Mouse (Mus musculus): ENCODE data around the gene Ankrd34a. TPM values are rescaled to one million over a fixed set of nuclear protein-coding genes. Genes with fewer than 3 reads are reported as not detected.

Gene Ankrd34a
- polyA plus RNA-seq, 1 experiment, result 0.23 TPM

GRCm38 (mm10) chr3:96558159-96558558 is 38.3 kb upstream of the Ankrd34a start:
- Histone ChIP-seq H3K4me3 (ENCODE audit: insufficient read depth, low read depth, low read length) (peak overlapping the region; percentile 72), H3K36me3 (ENCODE audit: control insufficient read depth, insufficient read depth, low read length) (peaks cover 28% of the 10 kb centered on the region), H3K27ac (ENCODE audit: insufficient read depth, low read depth, low read length) (peak overlapping the region; percentile 98), H3K27me3 (replicated peaks; ENCODE audit: control insufficient read depth, insufficient read depth, low read length) (no peaks in the 10 kb centered on the region), H3K4me1 (ENCODE audit: control insufficient read depth, insufficient read depth, low read length) (peaks cover 15% of the 10 kb centered on the region; the same call in 1 of the 2 replicates)
- WGBS, result under 1% methylated on average over 17 of the region's 17 CpGs
- TF ChIP-seq POLR2A (IDR thresholded peaks at IDR 0.05; ENCODE audit: low read depth, low read length) (no peak), CTCF (conservative IDR thresholded peaks at IDR 0.05; ENCODE audit: insufficient read depth, insufficient read length, low read depth, low read length) (no peak)
- peak; percentile 63 for DNase-seq

DNA sequence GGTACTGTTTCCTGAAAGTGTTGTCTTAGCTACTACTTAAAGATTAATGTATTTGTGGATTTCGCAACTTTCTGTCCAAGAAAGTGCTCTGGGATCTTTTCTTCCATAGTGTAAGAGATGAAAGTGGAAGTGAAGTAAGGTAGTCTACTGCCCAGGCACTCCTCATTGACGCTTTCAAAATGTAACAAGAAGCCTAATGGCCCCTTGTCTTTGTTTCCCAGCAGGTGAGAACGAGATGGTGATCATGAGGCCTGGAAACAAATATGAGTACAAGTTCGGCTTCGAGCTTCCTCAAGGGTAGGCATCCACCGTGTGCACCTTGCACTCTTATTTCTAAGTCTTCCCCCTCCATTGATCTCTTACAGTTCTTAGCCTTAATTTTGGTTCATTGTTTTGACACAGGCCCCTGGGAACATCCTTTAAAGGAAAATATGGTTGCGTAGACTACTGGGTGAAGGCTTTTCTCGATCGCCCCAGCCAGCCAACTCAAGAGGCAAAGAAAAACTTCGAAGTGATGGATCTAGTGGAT is 37.7 kb upstream of the Ankrd34a start:
- peak; percentile 31 for DNase-seq
- peaks cover 18% of the 10 kb centered on the region; the same call in 1 of the 2 replicates for H3K4me1 ChIP-seq (ENCODE audit: control insufficient read depth, insufficient read depth, low read length)
- WGBS, result 14% methylated on average over 10 of the region's 10 CpGs
- no peak for TF ChIP-seq POLR2A (IDR thresholded peaks at IDR 0.05; ENCODE audit: low read depth, low read length)
- TF ChIP-seq CTCF (conservative IDR thresholded peaks at IDR 0.05; ENCODE audit: insufficient read depth, insufficient read length, low read depth, low read length), result no peak
- H3K27ac ChIP-seq (ENCODE audit: insufficient read depth, low read depth, low read length), result peak overlapping the region; percentile 98
- H3K27me3 ChIP-seq (replicated peaks; ENCODE audit: control insufficient read depth, insufficient read depth, low read length), result no peaks in the 10 kb centered on the region
- H3K36me3 ChIP-seq (ENCODE audit: control insufficient read depth, insufficient read depth, low read length), result peaks cover 28% of the 10 kb centered on the region
- H3K4me3 ChIP-seq (ENCODE audit: insufficient read depth, low read depth, low read length), result peak overlapping the region; percentile 72

DNA sequence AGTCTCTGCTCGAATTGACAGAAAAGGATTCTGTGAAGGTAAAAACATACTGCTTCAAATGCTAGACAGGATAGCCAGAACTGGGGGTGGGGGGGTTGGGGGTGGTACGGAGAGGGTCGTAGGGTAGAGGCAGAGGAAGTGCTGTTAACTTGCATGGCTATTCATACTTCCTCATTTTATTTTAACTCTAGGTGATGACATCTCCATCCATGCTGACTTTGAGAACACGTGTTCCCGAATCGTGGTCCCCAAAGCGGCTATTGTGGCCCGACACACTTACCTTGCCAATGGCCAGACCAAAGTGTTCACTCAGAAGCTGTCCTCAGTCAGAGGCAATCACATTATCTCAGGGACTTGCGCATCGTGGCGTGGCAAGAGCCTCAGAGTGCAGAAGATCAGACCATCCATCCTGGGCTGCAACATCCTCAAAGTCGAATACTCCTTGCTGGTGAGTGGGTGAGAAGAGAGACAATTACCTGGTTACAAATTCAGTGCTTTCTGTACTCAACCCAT is 37.0 kb upstream of the Ankrd34a start:
- WGBS, result 23% methylated on average over 12 of the region's 12 CpGs

DNA sequence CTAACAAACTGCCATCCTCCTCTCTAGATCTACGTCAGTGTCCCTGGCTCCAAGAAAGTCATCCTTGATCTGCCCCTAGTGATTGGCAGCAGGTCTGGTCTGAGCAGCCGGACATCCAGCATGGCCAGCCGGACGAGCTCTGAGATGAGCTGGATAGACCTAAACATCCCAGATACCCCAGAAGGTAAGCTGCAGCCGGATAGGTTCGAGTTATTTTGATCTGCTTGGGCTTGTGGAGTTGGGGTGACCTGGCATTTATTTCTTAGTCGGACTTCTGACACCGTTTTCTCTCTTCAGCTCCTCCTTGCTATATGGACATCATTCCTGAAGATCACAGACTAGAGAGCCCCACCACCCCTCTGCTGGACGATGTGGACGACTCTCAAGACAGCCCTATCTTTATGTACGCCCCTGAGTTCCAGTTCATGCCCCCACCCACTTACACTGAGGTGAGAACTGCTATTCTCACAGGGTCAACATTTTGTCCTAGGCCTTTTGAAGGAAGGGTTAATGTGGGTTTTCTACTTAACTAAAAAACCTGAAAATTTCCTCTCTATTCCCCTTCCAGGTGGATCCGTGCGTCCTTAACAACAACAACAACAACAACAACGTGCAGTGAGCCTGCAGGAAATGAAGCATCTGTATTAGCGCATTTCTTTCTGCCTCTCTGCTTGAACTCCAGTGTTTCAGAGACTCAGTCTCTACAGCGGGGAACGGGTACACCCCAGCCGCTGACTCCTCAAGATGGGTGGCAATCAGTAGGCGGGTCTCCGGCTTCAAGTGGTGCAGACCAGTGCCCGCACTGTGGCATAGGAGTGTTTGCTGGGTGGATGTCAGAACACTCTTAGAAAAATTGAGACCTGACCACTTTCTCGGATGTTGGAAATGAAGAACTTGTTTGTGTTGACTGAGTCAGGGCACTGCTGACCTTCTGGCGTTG is 36.3 kb upstream of the Ankrd34a start:
- peaks cover 16% of the 10 kb centered on the region; the same call in 1 of the 2 replicates for H3K4me1 ChIP-seq (ENCODE audit: control insufficient read depth, insufficient read depth, low read length)
- peaks cover 28% of the 10 kb centered on the region for H3K36me3 ChIP-seq (ENCODE audit: control insufficient read depth, insufficient read depth, low read length)
- H3K4me3 ChIP-seq (ENCODE audit: insufficient read depth, low read depth, low read length), result peak overlapping the region; percentile 72
- peak; percentile 46 for DNase-seq
- H3K27me3 ChIP-seq (replicated peaks; ENCODE audit: control insufficient read depth, insufficient read depth, low read length), result no peaks in the 10 kb centered on the region
- H3K27ac ChIP-seq (ENCODE audit: insufficient read depth, low read depth, low read length), result peak overlapping the region; percentile 94
- TF ChIP-seq CTCF (conservative IDR thresholded peaks at IDR 0.05; ENCODE audit: insufficient read depth, insufficient read length, low read depth, low read length) (no peak), POLR2A (IDR thresholded peaks at IDR 0.05; ENCODE audit: low read depth, low read length) (no peak)
- WGBS, result 20% methylated on average over 23 of the region's 23 CpGs

More for the DNA sequence above, 37.0 kb upstream of the Ankrd34a start:
- no peaks in the 10 kb centered on the region for H3K27me3 ChIP-seq (replicated peaks; ENCODE audit: control insufficient read depth, insufficient read depth, low read length)
- TF ChIP-seq POLR2A (IDR thresholded peaks at IDR 0.05; ENCODE audit: low read depth, low read length), result no peak
- no peak for TF ChIP-seq CTCF (conservative IDR thresholded peaks at IDR 0.05; ENCODE audit: insufficient read depth, insufficient read length, low read depth, low read length)
- H3K27ac ChIP-seq (ENCODE audit: insufficient read depth, low read depth, low read length), result peak overlapping the region; percentile 98
- H3K4me1 ChIP-seq (ENCODE audit: control insufficient read depth, insufficient read depth, low read length), result peaks cover 18% of the 10 kb centered on the region; the same call in 1 of the 2 replicates
- H3K4me3 ChIP-seq (ENCODE audit: insufficient read depth, low read depth, low read length), result peak overlapping the region; percentile 72
- peaks cover 28% of the 10 kb centered on the region for H3K36me3 ChIP-seq (ENCODE audit: control insufficient read depth, insufficient read depth, low read length)
- DNase-seq, result no peak

- peak overlapping the region; percentile 72 for H3K4me3 ChIP-seq (ENCODE audit: insufficient read depth, low read depth, low read length)
- H3K4me1 ChIP-seq (ENCODE audit: control insufficient read depth, insufficient read depth, low read length), result peaks cover 13% of the 10 kb centered on the region; the same call in 1 of the 2 replicates
- peak; percentile 18 for DNase-seq
- TF ChIP-seq POLR2A (IDR thresholded peaks at IDR 0.05; ENCODE audit: low read depth, low read length) (peak; percentile 27), CTCF (conservative IDR thresholded peaks at IDR 0.05; ENCODE audit: insufficient read depth, insufficient read length, low read depth, low read length) (no peak)
- H3K27me3 ChIP-seq (replicated peaks; ENCODE audit: control insufficient read depth, insufficient read depth, low read length), result no peaks in the 10 kb centered on the region
- 28% methylated on average over 9 of the region's 9 CpGs for WGBS
- peaks cover 28% of the 10 kb centered on the region for H3K36me3 ChIP-seq (ENCODE audit: control insufficient read depth, insufficient read depth, low read length)
- H3K27ac ChIP-seq (ENCODE audit: insufficient read depth, low read depth, low read length), result peak overlapping the region; percentile 94
These were observed 35.4 kb upstream of the Ankrd34a start for GRCm38 (mm10) chr3:96560881-96561668.

GRCm38 (mm10) chr3:96561946-96562681 is 34.3 kb upstream of the Ankrd34a start:
- Histone ChIP-seq H3K4me3 (ENCODE audit: insufficient read depth, low read depth, low read length) (peak overlapping the region; percentile 53), H3K36me3 (ENCODE audit: control insufficient read depth, insufficient read depth, low read length) (peaks cover 28% of the 10 kb centered on the region), H3K4me1 (ENCODE audit: control insufficient read depth, insufficient read depth, low read length) (peaks cover 22% of the 10 kb centered on the region), H3K27ac (ENCODE audit: insufficient read depth, low read depth, low read length) (peak overlapping the region; percentile 86), H3K27me3 (replicated peaks; ENCODE audit: control insufficient read depth, insufficient read depth, low read length) (no peaks in the 10 kb centered on the region)
- WGBS, result 18% methylated on average over 10 of the region's 10 CpGs
- DNase-seq, result peak; percentile 57
- TF ChIP-seq CTCF (conservative IDR thresholded peaks at IDR 0.05; ENCODE audit: insufficient read depth, insufficient read length, low read depth, low read length), result no peak
- TF ChIP-seq POLR2A (IDR thresholded peaks at IDR 0.05; ENCODE audit: low read depth, low read length), result no peak
